Mouse (Mus musculus) brown adipose tissue, adult 24 weeks (tissue): Measurements from ENCODE around the gene Ngf. TPM values are rescaled to one million over a fixed set of nuclear protein-coding genes. Genes with fewer than 3 reads are reported as not detected.

Experiments
- H3K27ac ChIP-seq: fragments of 200-500 bp; replicated peaks from 2 replicates; pipeline ENCODE4 v1.5.1; 2012; ENCODE audit warnings: low read depth, mild to moderate bottlenecking, low read length
- H3K4me1 ChIP-seq: fragments of 200-500 bp; 2 replicates; pipeline ENCODE4 v1.6.1; 2012; ENCODE audit warnings: low read length, mixed read lengths; ENCODE audit not compliant: control insufficient read depth, insufficient read depth, insufficient read length
- H3K4me3 ChIP-seq: fragments of 200-500 bp; 2 replicates; pipeline ENCODE4 v1.5.1; 2012; ENCODE audit warnings: low read depth, mild to moderate bottlenecking, low read length, moderate library complexity; ENCODE audit not compliant: insufficient read depth
- polyA plus RNA-seq: library from polyadenylated mRNA; stranded (reverse); fragments of >200 nt; gene quantifications from 2 replicates; pipeline ENCODE4 v1.2.4, GENCODE M21; 2012; ENCODE audit not compliant: missing spikeins, insufficient read depth, insufficient read length

The Ngf gene
- polyA plus RNA-seq, 1 experiment = 2.6 TPM

GRCm38 (mm10) chr3:102534744-102535143 lies 65.0 kb downstream of the Ngf start:
- Histone ChIP-seq H3K4me3 (no peak overlapping the region), H3K27ac (no peak overlapping the region), H3K4me1 (no peaks in the 10 kb centered on the region)

- Histone ChIP-seq H3K27ac (peak overlapping the region; percentile 56), H3K4me3 (no peak overlapping the region), H3K4me1 (0 out of 2 replicates have a peak, but pooled peaks cover 3% of the 10 kb centered on the region)
Observed at GRCm38 (mm10) chr3:102543646-102544045, 73.9 kb downstream of the Ngf start.

- no peak overlapping the region for H3K27ac ChIP-seq
- H3K4me1 ChIP-seq = 0 out of 2 replicates have a peak, but pooled peaks cover 3% of the 10 kb centered on the region
- H3K4me3 ChIP-seq = no peak overlapping the region
Observed at GRCm38 (mm10) chr3:102547536-102547935, 77.8 kb downstream of the Ngf start.

GRCm38 (mm10) chr3:102553935-102554670 lies 84.4 kb downstream of the Ngf start:
- Histone ChIP-seq H3K4me3 (no peak overlapping the region), H3K4me1 (no peaks in the 10 kb centered on the region), H3K27ac (no peak overlapping the region)

GRCm38 (mm10) chr3:102556108-102556507 lies 86.4 kb downstream of the Ngf start:
- no peak overlapping the region for H3K27ac ChIP-seq
- no peaks in the 10 kb centered on the region for H3K4me1 ChIP-seq
- no peak overlapping the region for H3K4me3 ChIP-seq

- H3K27ac ChIP-seq = no peak overlapping the region
- no peak overlapping the region for H3K4me3 ChIP-seq
- no peaks in the 10 kb centered on the region for H3K4me1 ChIP-seq
Observed at GRCm38 (mm10) chr3:102556645-102557044, 86.9 kb downstream of the Ngf start.
